Mouse (Mus musculus) embryo, embryonic 9.5 days (tissue): ENCODE results near the gene Prr5l.

Experiments
- DNase-seq: peaks from one replicate; pipeline ENCODE4 v3.0.0-alpha.2; 2017; ENCODE audit errors: extremely low spot score

The Prr5l gene

DNA sequence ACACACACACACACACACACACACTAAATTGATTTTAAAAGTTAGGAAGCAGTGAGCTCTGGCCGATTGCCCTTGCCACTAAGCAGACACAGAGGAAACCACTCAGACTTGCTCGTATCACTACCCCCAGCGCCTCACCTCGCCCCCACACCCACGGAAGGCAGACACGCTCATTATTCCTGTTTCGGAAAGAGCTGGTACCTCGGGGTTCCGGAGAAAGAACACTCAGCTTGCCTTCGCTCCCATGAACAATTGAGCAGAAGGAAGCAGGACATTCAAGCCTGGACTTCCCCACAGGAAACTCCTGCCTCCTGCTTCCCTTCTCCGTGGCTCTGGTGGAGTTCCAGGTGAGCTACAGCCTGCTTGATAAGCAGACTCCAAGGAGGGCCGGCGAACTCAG lies 60.0 kb downstream of the Prr5l start:
- DNase-seq, result no peak

DNA sequence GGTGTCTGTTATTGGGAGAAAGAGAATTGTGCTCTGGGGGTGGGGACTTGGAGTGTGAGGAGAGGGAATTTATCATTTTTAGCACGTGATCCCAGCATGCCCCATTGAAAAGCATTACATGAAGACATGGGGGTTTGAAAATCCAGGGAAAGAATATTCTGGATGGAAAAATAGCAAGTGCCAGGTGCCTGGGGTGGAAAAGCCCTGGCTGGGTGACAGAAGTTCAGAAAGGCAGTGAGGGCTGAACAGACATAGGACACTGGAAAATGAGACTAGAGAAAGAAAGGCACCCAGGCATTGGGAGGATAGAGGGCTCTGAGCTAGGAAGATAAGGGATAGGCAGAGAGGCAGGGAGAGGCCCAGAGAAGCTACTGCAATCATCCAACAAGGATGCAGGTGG lies 62.0 kb downstream of the Prr5l start:
- no peak for DNase-seq

DNA sequence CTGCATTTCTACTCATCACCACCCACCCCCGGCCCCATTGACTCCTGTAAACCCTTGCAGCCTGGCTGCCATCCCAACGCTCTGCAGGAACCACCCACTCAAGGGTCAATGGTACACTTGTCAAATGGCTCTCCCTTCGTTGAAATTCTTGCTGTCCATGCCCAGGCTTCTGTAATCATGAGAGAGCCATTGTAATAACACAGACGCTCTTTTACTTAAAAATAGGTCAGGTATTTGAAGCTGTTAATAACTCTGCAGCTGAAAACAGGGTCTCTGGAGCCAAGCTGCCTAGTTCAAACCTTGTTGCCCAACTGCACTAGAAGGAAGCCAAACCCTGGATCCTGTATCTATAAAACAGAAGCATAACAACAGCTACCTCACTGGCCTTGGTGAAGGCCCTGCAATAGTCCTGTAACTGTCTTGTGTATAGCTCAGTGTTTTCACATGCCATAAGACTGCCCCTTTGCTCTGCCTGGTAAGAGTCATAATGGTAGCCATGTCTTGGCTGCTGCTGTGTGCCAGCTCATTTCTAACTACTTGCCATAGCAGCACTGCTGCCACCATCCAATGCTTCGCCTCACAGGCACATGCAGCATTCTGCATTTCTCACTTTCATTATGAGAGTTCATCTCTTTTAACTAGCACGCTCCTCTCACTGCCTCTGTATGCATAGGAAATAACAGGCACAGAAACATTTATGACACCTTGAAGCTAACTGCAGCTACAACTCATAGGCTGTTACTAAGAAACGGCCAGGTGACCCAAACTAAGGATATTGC lies 63.7 kb downstream of the Prr5l start:
- no peak for DNase-seq

DNA sequence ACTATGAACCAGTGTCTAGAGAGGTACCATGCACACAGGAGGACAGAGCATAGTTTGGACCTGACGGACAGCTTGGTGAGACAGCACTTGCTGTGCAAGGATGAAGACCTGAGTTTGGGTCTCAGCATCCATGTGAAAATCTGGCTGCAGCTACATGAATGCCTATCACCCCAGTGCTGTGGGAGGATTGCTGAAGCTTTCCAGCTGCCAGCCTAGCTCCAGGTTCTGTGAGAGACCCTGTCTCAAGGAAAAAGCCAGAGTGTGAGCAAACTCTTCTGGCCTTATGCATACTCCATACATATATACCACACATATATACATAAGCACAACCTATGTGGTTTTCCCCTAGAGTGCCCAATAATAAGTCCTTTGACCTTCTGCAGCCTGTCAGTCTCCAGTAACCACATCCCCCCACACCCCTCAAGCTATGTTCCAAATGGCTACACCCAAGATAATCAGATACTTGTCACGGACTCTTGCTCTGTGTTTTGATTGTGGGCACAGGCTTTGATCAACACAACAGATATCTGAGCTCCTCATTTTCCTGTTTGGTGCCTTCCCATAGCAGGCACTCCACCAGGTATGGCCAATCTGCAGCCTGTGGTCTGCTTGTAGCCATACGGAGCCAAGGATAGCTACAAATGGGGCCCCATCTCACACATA lies 66.0 kb downstream of the Prr5l start:
- DNase-seq, result no peak

DNA sequence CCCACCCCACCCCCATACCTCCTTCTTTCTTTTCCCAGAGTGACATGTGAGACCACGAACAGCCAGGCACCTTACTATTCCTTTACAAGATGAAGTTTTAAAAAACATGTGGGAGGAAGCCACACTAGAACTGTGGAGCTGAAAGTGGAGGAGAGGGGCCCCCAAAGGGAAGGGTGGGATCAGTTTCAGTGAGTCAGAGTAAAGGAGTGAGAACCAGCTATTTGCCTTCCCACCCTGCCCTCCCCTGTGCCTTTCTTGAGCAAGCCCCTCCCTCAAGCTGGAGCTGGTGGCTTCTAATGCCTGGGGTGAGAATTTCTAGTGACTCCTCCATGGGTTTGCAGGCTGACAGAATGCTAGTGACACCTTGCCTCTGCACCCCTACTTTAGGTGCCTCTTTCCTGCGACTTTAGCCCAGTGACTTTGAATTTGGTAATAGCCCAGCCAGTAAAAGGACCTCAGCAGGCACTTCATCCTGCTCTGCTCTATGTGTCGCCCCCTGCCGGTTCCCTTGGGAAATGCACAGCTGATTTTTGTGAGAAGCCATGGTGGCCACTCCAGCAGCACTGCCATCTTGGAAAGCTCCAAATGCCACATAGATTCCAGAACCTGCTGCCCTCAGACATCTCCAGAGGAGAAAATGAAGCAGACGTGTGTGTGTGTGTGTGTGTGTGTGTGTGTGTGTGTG lies 67.4 kb downstream of the Prr5l start:
- peak; percentile 45 for DNase-seq

DNA sequence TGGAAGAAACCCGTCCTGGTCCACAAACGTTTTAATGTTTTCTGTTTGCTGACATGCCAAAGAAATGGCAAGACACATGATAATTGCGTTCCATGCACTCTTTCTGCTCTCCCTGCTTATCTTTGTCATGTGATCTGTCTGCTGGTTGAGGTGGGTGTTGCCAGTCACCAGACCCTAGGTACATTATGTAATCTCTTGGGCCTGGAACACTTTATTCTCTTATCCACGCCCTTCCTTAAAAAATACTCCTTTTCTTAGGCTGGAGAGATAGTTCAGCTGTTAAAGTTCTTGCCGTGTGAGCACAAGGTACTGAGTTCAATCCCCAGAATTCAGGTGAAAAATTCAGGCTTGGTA lies 68.6 kb downstream of the Prr5l start:
- DNase-seq, result no peak

DNA sequence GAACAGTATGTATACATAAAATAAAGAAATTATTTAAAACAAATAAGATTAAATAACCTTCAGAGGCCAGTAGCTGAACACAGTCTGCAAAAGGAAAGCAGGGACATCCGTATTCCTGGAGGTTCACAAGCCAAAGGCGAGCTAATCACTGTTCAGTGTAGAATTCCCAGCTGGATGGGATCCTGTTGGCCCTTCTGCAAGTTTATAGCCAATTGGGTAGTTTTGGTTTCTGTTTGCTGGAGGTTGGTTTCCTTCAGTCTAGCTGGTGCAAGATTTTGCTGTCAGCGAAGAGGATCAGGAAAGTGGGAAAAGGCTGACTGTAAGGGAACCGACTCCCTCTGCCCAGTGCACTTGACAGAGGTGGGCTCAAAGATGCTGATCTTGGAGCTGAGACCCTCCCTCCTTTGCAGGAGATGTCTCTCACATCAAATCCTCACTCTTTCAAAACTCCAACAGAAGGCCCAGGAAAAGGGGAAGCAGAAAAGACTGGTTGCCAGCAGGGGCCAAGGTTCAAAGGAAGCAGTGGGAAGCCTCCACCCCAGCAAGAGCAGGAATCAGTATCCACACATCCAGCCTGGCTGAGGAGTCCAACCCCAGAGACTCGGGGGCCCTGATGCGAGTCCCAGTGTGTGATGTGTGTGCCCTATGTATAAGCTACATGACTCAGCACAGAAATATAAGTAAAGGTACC lies 69.1 kb downstream of the Prr5l start:
- DNase-seq, result no peak

DNA sequence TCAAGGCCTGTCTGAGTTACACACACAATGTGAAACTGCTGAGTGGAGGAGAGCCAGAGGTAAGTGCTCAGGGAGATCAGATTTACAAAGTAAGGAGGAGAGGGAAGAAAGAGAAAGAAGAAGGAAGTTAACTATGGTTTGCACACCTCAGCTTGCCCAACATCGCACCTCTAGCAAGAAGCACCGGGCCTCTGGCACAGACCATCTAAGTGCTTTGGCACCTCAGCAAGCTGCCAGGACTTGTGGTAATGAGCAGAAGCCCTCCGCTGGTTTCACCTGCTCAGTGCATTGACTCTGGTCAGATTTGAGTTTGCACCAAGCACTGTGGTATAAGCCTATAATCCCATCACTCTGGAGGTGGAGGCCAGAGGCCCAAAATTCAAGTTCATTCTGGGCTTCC lies 70.9 kb downstream of the Prr5l start:
- DNase-seq, result no peak

DNA sequence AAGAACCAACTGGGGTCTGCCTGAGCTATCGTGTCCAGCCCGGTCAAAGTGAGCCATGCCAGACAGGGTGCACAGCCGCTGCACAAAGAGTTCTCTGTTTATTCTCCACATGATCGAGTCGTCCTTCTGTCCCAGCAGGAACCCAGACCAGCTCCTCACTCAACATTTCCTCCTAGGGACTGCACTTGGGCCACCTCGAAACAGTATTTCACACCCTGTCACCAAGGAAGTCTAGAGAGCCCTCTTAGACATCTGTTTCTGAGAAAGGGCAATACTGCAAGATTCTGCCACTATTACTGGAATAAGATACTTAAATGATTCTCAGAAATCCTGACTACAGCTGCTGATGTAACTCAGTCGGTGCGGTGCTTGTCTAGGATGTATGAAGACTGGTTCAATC lies 72.1 kb downstream of the Prr5l start:
- no peak for DNase-seq

DNA sequence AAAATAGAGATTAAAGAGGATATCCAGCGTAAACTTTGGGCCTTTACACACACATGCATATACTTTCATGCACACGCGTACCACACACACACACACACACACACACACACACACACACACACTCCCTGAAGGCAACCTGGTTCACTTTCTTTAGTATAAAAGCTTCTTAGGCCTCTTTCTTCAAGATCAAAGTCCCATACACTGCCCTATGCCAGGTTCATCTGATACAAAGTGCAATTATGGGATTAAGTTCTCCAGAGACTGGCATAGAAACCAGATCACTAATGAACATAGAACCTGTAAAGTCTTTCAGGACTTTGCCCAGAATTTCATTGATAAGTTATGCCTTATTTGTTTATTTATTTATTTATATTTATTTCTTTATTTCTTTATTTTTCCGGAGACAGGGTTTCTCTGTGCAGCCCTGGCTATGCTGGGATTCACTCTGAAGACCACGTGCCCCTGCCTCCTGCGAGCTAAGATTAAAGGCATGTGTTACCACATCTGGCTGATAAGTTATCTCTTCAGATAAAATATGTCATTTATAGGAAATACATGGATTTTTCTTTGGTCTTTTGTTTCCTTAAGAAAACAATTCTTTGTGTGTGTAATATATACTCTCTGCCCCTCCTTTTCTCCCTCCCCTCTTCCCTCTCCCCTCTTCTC lies 73.1 kb downstream of the Prr5l start:
- DNase-seq, result no peak

DNA sequence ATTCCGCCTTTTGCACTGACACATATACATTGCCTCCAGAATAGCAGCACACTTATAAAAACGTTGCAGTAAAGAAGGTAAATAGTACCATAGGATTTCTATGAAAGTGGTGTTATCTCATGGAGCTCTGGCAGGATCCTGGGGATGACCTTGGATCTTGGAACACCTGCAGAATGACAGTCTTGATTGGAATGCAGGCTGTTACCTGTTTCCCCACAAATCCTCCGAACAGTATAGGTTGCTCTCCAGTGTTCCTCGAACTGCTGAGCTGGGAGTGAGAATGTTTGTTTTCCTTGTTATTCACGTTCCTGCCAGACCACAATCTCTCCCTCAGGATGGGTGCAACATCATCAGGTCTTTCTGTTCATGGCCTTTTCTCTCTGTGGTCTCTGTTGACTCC lies 75.1 kb downstream of the Prr5l start:
- DNase-seq, result no peak

DNA sequence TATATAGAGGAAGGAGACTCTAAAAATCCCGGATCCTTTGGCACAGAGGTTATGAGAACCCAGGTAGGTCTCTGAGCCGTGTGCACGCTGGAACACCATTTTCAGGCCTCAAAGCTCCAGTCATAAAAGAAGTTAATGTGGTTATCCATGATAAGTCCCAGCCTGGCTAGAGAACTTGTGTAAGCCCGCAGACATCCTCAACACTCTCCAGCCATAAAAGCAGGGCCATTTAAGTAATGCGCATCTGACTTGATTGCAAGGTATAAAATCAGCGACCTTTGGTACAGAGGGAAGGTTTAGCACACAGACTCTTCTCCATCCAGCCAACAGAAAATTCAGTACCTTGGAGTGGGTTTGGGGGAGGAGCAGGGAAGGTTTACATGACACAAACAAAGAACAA lies 80.6 kb downstream of the Prr5l start:
- DNase-seq, result no peak

DNA sequence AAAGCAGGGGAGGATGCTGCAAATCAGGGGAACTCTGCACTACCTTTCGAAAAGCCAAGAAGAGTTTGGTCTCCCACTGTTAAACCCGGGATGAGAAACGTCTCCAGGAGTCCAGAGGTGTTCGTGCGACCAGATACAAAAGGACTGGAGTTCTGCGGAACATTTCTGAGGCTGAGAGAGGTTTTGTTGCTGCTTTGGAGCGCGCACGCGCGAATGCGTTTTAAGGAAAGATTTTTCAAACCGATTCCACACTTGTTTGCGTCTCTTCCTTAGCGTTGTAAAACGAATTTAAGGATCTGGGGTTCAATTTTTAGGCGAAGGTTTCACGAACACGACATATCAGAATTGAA lies 85.0 kb downstream of the Prr5l start:
- DNase-seq, result no peak

DNA sequence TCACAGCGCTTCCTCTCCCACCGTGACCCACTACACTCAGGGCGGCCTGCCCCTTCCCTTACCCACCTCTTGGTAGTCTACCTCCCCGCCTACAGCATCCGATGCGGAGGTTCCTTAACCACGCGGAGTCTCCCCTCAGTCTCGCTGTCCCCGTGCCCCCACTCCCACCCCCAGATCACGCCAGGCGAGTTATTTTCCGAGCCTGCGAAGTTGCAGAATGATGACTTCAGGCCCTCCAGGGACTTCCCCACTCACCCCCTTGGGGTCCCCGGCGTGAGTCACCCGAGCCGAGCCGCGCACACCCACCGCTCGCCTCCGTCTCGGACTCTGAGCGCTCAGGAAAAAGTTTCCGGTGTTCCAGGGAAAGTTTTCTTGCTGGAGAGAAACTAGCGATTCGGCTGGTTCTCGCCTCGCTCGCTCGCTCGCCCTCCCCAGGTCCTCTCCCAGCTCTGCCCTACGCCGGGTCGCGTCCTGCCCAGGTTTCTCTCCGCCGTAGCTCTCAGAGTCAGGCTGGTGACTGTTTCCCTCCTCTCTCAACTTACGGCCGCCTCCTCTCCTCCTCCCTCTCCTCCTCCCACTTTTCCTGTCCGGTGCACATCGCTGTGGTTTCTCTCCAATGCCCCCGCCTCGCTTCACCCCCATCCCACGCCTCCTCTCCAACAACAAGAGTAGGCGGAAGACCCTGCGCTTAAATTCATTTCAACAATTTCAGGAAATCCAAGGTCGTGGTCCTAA lies 85.5 kb downstream of the Prr5l start:
- peak; percentile 83 for DNase-seq

DNA sequence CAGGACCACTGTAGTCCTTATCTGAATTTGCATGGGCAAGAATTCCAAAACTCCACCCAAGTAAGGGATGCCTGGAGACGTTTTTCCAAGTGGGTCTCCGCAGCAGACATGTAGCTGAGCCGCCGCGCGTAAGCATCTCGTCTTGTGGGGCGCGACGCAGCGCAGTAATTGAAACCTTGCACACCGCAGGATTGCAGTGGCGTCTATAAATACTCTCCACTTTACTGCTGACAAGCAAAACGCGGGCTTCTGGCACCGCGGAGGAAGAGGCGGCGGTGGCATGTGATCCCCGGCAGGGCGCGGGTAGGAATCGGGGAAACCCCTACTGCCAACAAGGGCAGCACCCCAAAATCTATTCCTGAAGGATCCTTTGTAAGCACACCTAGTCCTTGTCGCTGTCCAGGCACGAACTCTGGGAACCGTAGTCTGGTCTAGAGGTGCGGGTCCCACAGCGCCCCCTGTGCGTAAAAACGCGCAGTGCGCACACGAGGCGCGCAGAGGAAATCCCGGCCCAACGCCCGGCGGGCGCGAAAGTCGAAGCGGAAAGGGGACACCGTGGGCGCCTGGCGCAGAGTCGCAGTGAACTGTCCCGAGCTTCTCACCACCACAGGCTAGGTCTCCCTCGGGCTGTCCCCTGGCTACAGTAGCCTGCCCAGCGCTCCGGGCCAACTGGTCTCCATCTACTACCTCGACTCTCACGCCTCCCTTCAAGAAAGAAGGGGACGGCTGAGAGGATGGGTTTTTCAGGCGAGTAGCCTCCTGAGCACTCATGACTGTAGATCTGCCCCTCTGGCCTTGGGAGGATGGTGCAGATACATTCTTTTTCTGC lies 86.3 kb downstream of the Prr5l start:
- peak; percentile 90 for DNase-seq

DNA sequence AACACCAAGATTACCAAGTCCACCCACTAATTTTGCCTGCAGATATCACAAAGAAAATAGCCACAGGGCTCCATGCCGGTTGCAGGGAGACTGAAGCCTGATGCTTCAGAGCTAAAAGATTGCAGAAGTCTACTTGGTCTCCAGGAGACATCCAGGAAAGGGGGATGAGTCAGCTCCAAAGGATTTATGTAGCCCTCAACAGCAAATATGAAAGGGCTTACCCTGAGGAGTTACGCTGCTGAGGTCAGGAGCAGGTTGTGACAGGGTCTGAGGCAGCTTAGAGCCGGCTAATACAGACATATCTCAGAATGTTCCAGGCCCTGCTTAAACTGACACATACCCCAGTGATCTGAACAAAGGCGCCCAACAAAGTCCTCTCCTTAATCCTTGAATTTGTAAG lies 90.7 kb downstream of the Prr5l start:
- no peak for DNase-seq

DNA sequence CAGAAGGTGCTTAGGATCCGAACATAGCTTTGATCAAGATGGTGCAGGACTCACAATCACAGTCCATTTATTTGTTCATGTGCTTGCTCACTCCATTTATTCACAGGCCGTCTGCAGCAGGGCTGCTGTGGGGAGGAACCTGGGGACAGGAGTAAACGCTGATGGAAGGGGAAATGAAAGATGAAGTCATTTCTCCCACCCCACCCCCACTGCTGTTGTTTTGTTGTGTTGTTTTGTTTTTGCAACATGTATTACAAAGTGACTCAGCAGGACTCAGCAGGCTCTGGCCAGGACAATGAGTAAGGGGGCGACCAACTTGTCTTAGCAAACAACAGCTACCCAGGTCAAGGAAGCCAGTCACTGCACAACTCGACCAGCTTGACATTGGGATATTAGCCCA lies 99.6 kb downstream of the Prr5l start:
- DNase-seq, result no peak

DNA sequence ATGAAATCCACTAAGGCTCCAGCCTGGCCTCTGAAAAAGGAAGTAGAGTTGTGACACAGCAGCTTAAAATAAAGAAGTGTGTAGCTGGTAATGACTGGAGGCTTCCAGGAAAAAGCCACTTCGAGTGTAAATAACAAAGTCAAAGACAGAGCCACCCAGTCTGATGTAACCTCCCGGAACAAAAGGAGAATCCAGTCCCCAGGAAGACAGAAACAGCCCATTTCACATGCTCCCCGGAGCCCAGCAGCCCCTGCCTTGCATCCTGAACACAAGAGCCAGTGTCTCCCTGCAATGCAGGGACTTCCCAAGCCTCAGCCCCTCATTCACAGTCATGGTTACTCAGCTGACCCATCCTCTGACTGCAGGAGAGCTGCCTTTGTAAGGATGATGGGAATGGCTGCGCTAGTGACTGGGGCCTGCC lies 101.5 kb downstream of the Prr5l start:
- no peak for DNase-seq

DNA sequence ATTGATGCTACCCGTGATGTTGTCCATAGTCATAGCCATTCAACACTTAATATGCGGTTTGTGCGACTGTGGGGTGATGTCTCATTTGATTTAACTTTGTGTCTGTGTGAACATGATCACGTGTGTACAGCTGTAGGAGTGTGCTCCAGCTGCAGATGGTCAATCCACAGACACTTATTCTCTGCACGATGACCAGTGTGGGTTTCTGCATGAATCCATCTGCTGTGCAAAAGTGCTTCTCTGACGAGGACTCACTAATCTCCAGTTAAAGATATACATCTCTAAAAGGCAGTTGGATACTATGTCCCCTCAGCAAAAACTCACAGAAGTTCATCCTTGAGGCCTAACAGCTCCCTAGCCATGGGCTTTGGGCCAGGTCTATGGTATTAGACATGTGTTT lies 104.7 kb downstream of the Prr5l start:
- DNase-seq, result no peak

DNA sequence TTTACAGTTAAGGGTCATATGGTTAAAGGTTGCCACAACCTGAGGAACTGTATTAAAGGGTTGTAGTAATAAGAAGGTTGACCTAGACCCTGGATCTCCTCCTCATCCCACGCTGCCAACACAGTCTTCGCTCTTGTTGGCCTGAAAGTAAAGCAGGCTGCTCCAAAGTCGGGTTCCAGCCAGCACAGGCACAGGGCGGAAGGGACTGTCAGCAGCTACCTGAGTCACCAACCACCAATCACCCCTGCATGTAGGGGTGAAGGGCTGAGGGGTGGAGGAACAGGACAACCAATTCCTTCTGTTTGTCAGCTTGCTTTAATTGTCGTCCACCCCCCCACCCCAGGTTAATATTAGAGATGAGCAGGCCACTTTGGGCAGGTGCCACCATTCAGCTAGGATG lies 119.3 kb downstream of the Prr5l start:
- DNase-seq, result no peak
